Mouse (Mus musculus): ENCODE results near the gene Ppp1r9a. TPM values are rescaled to one million over a fixed set of nuclear protein-coding genes. Genes with fewer than 3 reads are reported as not detected.

The Ppp1r9a gene
- 0.02 TPM for polyA plus RNA-seq (2017; shearing (Covaris generic))

DNA sequence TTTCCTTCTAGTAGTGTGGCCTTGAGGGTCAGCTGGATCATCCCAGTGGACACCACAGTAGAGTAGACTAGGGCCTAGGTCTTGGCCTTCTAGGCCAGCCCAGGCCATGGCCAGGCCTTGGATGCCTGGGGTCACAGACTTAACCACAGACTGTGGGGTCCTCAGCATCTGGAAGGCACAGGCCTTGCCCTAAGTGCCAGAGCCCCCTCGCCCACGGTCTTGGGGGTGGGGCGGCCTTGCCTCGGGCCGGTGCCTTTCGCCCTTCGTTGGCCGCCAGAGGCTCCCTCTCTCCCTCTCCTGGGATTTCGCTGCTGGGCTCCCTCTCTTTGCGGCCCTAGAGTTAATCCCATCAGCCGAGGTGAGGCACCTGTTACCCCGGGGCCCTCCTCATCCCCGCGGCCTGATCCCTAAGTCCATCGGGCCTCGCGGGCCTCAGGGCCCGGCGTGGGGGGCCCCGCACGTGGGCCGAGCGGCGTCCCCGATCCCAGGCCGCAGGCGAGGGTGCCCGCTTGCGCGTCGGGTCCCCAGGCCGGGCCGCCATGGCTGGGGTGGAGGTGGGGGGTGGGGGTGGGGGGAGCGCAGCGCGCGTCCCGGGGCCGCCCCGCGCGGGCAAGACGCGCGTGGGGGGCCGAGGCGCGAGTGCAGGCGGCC, at the start of gene Ppp1r9a:
Gene Ppp1r9a (plus strand): TSS at position 244 of the 651 bp plus-strand sequence.

DNA sequence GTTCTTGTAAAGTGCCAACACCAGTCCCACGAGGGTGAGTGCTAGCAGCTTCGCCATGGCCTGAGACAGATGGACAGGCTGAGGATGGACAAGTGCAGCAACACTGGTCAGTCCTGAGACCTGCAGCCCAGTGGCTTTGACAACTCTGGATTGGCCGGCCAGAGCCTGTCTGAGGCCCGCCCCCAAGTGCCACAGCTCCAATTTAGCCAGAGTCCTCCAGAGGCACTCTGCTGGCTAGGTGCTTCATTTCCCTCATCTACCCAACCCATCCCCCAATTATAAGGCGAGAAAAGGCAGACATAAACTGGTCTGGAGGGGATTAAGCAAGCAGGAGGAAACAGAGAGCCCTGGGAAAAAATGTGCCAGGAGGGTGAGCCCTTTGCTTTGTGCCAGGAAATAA, 291.0 kb downstream of the Ppp1r9a start, which contains the start of gene Pon1:
Gene Pon1 (minus strand): TSS at position 254 of the 400 bp plus-strand sequence.

Other genes with a start within 250 kb of the Ppp1r9a start
- not detected for gene Sgce, start 155.7 kb upstream of the Ppp1r9a start, polyA plus RNA-seq (2017; shearing (Covaris generic))
- not detected for gene Peg10, start 155.6 kb upstream of the Ppp1r9a start, polyA plus RNA-seq (2017; shearing (Covaris generic))